Mouse (Mus musculus): ENCODE data around the gene Rrp7a. TPM values are rescaled to one million over a fixed set of nuclear protein-coding genes. Genes with fewer than 3 reads are reported as not detected.
A peak's percentile ranks its signal among the peaks of the same experiment; 100 is the strongest.
"Not testable (repeated sequence)": the region's sequence is repeated elsewhere in the genome, so short reads cannot be mapped to it uniquely, and the experiment has no call there.

Gene Rrp7a
- total RNA-seq, 2 experiments from 2014 or later, result 144 to 161 TPM

DNA sequence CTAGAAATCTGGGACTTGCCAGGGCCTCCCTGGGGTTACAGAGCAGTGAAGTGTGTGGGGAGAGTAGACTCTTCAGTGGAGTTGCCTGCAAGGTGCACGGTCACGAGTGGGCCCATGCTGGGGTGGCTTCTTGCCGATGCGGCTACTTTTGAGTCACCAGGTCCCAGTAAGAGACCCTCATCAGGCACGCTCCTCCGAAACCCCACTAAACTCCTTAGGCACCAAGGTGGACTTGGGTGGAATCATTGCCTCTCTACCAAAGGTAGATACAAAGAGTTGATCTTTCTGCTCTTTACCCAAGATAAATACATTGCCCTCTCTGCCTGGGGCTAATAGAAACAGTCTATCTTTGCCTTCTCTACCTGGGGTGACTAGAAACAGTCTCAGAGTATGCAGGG lies 35.1 kb upstream of the Rrp7a start:
- DNase-seq (ENCODE audit: extremely low spot score in 1 of 2, low spot score in 1 of 2), result no peak

DNA sequence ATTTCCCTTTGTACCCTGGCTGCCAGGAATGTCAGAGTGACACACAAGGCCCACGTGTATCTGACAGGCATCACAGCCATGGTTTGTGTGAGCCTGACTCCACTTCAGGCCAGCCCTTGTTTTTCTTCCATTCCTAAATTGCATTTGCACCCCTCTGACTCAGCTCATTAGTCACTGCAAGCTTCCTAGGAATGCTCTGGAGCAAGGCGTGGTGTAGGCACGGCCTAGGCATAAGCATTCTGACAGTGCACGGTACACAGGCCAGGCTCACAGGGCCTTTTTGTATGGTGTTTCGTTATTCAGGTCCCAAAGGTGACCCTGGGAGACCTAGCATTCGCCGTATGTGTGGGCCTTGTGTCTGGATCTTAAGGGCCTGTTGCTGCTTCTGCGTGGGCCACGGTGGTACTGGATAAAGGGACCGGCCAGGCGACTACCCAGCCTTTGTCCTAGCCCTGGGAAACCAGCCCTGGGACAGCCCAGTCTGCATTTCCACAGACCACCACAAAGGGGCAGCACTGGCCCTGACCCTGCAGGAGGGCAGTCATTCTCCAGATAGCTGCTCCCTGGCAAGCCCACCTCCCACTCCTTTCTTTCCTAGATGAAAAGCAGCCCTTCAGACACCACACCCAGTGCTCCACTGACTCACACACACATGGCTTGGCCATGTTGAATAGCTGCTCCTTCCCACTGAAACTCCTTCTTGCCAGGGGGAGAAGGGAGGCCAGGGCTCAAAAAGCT lies 34.5 kb upstream of the Rrp7a start:
- peak in 1 of 2 experiments; percentile 54 for DNase-seq (ENCODE audit: extremely low spot score in 1 of 2, low spot score in 1 of 2)

DNA sequence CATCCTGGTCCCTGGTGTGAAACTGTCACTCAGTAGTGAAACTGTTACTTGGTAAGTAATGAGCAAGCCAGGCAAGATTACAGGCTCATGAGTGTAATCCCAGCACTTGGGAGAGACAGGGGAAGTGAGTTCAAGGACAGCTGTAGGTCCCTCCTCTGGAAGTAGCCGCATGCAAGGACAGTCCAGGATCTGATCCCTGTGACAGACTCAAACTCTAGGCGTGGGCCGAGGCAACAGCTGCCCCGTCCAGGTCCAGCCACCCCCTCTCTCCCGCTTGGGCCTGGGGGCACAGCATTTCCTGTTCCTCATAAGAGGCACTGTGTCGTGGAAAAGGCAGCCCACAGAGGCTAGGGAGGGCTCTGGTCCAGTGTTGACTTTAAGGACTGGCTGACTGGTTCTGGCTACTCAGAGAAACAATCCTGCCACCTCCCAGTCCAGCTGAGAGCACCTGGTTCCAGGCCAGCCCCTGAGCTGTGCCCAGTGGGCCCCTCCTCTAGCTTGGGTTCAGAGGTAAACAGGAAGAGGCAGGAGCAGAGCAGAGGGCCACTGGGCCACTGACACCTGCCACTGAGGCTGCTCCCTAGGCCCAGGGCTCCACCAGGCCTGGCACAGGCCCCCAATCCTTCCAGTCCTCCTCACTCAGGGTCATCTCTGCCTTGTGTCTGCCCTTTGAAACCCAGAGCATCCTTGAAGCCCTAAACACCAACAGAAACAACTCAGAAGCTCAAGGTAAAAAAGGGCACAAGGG lies 33.2 kb upstream of the Rrp7a start:
- DNase-seq (ENCODE audit: extremely low spot score in 1 of 2, low spot score in 1 of 2), result no peak

DNA sequence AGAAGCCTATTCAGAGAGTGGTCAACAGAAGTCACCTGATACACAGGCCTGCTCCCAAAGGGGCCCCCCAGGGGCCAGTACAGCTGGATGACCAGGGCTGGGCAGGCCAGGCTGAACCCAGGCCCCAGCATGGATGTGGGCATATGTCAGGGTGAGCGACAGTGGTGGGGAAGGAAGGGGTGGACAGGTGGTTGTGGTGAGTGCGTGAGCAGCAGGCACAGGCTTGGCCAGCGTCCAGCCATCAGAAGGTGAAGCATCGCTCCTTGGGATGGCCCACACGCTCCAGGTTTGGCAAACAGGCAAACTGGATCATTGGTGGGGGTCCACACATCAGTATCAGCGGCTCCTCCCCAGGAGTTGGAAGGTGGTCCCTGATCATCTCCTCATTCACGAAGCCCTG lies 31.7 kb upstream of the Rrp7a start:
- no peak for DNase-seq (ENCODE audit: extremely low spot score in 1 of 2, low spot score in 1 of 2)

DNA sequence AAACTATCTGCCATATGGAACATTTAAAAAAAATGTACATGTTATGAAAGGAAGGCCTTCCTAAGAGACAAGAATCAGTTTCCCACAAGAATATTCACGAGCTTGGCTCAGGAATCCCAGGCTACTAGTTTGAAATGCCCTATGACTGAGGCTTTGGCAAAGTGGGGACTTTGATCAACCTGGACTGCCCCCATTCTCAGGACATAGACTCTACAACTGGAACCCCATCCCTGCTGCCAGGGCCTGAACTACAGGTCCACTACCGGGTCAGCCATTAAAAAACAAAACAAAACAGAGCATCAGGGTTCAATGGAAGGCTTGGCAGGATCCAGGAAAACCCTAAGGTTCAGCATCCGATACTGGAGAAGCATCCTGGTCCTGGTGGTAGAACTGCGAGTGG lies 28.1 kb upstream of the Rrp7a start:
- no peak for DNase-seq (ENCODE audit: extremely low spot score in 1 of 2, low spot score in 1 of 2)

DNA sequence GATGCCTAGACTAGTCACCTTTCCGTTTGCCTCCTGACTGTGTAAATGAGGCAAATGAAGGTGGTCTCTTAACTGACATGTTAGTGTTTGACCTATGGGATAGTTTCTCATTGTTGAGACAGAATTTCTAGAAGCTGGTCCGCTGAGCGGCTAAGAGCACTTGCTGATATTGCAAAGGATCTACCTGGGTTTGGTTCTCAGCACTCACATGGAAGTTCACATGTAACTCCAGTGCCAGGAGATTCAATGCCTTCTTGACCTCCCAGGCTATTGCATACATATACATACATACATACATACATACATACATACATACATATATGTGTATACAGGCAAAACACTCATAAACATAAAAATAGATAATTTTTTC lies 27.5 kb upstream of the Rrp7a start:
- no peak for DNase-seq (ENCODE audit: extremely low spot score in 1 of 2, low spot score in 1 of 2)

DNA sequence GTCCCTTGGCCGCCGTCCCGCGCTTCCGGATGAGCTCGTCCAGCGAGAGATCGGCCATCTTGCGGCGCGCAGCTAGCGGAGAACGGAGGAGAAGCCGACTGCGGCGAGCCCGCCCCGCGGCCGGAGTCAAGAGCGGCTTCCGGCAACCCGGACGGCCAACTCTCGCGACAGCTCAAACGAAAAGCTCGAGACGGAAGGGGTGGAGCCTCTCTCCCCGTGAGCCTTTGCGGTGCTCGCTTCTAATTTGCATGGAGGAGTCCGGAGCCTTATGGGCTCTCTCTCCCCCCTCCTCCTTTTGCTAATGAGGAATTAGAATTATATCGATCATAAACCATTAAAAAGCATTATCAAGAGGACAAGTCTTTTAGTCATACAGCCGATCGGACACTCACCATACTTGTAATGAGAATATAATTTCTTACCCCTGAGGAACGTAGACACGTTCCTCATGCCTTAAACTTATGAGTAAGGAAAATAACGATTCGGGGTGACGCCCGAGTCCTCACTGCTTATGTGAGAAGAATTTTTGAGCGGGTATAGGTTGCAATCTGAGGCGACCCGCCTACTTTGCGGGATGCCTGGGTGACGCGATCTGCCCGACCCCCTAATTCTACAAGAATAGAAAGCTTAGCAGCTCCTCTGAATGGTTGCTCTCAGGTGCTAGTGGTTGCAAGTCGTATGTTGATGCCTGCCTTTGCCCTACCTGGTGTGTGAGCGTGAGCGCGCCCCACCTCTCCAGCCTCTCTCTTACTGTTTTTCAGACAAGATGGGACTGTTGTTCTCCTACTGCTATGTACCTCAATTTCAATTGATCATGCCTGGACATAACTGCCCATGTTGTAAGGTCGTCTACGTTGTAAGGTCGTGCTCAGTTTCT lies 26.8 kb upstream of the Rrp7a start, which contains the start of gene Poldip3:
Poldip3 (minus strand) TSS at position 189 of the 877 bp plus-strand sequence.
- DNase-seq (ENCODE audit: extremely low spot score in 1 of 2, low spot score in 1 of 2), result peak; percentile 96 to 97

DNA sequence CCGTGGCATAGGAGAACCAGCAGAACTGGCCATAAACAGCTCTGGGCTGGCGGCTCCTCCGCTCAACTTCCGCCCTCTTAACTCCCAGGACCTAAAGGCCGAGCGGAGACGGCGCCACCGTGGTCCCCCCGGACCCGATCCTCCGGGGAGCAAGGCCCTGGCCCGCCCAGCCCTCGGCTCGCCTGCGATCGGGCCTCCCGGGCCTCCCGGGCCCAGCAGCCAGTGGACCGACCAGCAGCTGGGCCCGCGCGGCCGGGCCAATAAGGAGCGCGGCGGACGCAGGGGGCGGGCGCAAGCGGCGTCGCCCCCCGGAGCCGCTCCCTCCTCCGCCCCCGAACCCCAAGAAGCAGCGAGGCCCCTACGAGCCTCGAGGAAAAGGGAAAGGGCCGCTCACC lies 26.2 kb upstream of the Rrp7a start:
- DNase-seq (ENCODE audit: extremely low spot score in 1 of 2, low spot score in 1 of 2), result no peak

DNA sequence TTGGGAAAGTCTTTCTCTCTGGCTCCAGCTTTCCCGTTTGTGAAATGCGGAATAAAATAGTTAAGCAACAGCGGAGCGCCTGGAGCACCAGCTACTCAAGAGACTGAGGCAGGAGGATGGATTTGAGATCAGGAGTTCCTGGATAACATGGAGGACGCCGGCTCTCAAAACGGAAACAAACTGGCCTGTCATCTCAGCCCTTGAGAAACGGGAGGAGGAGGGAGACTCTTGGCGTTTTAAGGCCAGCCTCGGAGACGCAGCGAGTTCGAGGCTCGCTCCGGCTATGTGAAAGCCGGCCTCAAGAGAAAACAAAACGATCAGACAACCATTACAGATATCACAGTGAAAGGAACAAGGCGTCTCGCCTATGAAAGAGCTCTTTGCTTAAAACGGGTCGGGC lies 25.8 kb upstream of the Rrp7a start:
- DNase-seq (ENCODE audit: extremely low spot score in 1 of 2, low spot score in 1 of 2), result no peak

DNA sequence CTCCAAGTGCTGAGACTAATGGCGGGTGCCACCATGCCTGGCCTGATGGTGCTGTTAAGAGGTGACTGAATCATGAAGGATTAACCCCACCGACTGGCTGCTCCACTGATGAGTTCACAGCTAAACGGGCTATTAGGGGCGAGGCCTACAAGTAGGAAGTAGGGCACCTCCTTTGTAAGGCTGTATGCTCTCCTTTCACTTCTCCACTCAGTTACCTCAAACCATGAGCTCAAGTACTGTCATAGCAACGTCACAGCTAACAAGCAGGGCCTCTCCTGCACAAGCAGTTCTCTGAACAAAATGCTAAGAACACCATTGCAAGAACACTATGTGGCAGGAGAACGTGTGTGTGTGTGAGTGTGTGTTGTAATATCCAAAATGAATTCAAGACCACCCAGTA lies 22.9 kb upstream of the Rrp7a start:
- DNase-seq (ENCODE audit: extremely low spot score in 1 of 2, low spot score in 1 of 2), result no peak

DNA sequence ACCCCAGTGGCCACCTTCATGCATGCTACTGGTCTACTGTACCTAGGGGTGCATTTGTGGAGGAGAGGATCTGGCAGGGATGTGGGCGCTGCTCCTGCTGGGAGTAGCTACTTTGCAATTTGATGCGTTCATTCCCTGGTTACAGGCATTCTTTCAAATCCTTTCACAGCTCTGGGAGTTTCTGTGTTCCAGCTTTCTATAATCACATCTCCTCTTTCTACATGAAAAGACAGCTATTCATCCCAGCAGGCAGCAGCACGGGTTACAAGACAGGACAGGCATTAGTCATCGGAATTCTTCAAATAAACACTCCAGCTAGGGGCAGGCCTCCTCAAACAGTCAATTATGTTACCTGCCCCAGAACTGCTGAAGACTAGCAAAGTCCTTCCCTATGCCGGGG lies 20.3 kb upstream of the Rrp7a start:
- DNase-seq (ENCODE audit: extremely low spot score in 1 of 2, low spot score in 1 of 2), result no peak

DNA sequence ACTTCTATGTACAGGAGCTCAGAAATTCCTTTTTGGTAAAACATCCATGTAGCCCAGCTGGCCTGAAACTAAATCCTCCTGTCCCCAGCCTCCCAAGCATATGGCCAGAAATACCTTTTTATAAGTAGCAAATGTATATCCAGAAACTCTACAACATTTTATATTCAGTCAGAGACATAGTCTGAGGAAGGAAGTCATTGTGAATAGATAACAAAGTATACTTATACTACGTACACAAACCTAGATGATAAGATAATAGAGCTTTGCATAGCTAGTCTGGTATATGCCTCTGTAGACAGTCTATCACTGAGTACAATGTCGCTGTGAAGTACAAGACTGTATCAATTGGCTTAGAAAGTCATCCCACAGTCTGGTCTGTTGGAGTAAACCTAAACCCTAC lies 13.1 kb upstream of the Rrp7a start:
- DNase-seq (ENCODE audit: extremely low spot score in 1 of 2, low spot score in 1 of 2), result no peak

DNA sequence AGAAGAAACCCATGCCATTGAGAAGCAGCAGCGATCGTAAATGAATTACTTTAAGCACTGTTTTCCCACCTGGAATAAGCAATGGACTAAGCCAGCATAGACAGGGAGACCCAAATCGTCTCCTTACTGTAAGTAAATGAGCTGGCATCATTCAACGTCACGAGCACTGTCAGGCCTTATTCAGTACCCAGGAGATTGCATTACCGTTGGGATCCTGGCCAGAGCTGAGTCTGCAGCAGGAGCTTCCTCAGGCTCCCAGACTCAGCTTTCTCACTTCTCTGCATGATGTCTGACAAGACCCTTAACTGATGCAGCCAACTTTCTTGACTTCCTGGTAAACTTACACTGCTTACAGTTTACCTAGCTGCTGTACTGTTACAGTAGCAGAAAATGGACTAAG lies 12.1 kb upstream of the Rrp7a start:
- no peak for DNase-seq (ENCODE audit: extremely low spot score in 1 of 2, low spot score in 1 of 2)

DNA sequence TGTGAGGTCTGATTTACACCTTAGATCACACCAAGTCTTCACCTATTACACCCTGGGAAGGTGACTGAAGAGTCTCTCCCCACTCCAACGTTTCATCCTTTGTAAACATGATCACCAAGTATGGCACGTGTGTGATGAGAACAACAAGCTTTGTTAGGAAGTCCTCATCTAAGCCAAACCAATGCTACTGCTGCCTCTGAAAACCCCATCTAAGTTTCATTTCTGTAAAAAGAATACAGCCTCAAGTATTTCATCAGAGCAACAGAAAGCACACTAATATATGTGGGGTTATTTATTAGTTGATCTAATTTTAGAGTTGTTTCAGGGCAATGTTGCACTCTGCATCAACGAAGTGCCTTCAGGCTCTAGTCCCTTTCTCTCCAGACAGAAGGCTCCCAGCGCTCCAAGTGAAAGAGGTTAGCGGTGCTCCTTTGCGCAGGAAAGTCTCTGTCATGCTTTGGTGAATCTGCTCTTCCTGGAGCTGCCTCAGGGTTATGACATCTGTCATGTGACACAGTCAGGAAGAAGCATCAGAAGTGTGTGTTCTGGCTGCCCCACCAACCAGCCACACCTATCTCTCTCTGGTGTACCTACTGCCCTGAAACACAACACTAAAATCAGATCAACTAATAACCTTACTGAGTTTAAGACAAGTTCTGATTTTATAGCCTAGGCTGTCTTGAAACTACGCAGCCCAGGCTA lies 7.1 kb upstream of the Rrp7a start:
- DNase-seq (ENCODE audit: extremely low spot score in 1 of 2, low spot score in 1 of 2), result no peak

DNA sequence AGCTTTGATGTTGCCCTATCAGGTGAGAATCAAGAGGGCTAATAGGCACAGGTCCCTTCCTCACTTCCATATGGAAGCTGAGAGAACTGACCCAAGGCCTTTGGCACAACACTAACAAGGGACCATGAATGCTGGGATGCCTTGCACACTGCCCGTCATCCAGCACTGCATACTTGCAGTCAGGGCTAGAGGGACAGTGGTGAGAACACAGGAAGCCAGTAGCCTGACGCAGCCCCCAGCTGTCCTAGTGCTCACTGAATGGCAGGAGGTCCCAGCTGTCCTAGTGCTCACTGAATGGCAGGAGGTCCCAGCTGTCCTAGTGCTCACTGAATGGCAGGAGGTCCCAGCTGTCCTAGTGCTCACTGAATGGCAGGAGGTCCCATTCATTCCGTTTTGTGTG lies 4.4 kb upstream of the Rrp7a start:
- DNase-seq (ENCODE audit: extremely low spot score in 1 of 2, low spot score in 1 of 2), result not testable (repeated sequence)

DNA sequence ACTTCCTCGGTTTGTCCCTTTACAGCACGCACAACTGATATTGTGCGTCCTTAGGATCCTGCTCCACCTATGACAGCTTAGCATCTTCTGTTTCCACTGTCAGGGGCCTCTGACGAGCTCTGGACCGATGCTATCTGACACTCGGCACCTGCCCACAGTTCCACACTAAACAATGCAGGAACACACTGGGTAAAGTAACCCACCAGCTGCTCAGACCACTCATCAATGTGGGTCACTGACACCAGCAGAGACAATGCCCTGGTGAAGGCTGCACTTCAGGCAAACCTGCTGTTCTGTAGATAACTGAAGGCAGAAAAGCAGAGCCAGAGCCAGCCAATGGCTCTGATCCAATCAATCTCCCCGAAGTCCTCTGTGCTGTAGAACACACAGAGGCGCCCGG lies 4.0 kb upstream of the Rrp7a start:
- DNase-seq (ENCODE audit: extremely low spot score in 1 of 2, low spot score in 1 of 2), result no peak

DNA sequence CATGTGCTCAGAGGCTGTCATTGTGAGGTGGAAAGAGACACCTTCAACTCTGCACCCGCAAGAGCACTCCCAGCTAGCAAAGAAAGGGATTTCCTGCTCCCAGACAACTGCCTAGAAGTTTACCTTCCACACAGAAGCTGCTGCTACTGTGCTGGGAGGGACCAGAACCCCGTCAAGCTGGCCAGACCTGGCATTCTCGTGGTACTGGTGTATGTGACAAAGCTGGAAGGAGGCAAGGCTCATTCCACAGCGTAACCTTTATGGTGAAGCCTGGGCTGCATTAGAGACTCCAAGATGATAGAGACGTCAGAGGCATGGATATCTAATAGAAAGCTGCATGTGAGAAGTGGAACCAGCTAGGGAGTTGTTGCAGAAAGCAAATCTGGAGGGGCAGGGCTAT lies 2.0 kb upstream of the Rrp7a start:
- DNase-seq (ENCODE audit: extremely low spot score in 1 of 2, low spot score in 1 of 2), result no peak

DNA sequence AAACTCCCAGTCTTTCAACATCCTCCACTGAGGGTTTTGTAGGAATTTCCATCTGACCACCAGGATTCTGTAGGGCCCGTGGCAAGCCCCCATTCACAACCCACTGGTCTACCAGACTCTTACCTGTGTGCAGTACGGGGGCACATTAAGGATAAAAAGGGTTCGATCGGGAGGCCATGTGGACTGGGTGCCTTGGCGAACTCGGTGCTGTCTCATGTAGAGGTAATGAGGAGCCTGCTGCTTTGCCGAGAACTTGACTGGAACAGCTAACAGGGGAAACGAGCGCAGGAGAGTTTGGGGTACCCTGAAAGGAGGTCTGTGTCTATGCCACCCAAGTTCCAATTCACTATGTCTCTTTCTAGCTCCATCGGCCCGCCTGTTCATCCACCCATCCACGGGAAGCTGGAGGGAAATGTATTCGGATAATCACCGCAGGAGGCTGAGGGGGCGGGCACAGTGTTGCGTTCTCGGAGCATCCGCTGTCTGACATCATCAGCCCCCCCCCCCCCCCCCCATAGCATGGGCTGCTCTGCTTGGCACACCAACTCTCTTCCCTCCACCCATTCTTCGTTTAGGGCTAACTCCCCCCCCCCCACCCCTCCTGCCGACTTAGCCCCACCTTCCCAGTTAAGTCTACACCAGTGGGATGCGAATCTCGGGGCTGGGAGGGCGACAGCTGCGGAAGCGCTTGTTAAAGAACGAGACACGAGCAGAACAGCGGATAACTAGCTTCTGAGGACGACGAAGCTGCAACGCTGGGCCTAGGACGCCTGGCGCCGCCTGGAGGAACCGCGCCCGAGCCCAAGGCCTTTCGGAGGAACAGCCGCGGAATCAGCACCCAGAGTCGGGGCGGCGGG lies 664 bp downstream of the Rrp7a start:
- DNase-seq (ENCODE audit: extremely low spot score in 1 of 2, low spot score in 1 of 2), result peak in 1 of 2 experiments; percentile 49

DNA sequence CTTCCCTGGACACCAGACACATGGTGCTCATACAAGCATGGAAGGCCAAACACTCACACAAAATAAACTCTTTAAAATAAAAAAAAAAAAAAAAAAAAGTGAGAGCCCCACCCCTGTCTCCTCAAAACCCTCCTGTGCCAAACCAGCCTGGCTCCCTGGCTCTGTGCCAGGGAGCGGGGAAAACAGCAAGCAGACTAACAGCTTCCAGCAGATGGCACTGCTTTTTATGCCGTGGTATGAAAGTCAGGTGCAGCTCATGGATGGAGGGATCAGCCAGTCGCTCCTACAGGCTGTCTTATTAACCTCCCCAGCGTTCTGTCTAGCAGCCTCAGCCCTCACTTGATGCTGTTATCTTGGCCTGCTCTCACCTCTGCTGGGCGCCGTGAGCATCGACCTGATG lies 4.2 kb downstream of the Rrp7a start:
- peak in 1 of 2 experiments; percentile 48 for DNase-seq (ENCODE audit: extremely low spot score in 1 of 2, low spot score in 1 of 2)

DNA sequence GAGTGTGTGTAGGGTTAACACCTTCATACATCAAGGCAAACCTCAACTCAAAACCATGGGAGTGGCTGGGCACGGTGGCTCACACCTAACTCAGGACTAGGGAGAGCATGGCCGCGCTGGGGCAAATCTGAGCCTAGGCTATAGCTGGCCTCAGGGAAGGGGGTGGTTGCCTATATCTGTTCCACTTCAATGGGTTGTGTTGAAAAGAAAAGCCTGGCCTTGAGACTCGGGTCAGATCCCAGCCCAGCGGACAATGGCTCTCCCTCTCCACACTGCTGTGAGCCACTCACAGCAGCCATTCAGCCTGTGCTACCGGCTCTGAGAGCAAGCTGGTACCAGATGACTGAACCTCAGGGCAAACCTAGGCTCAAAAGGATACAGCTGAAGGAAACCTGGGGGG lies 7.5 kb downstream of the Rrp7a start:
- no peak for DNase-seq (ENCODE audit: extremely low spot score in 1 of 2, low spot score in 1 of 2)

Data from layer of hippocampus, postnatal 25 days (tissue).